Mouse (Mus musculus) gastrocnemius, adult 8-10 months (tissue): ENCODE results near the gene Fam131a. TPM values are rescaled to one million over a fixed set of nuclear protein-coding genes. Genes with fewer than 3 reads are reported as not detected.

Experiments
- DNase-seq, 2 experiments: peaks; one replicate each; pipeline ENCODE4 v3.0.0; 2022; ENCODE audit warnings: low spot score in 2 of 2
- total RNA-seq, 4 experiments: library from RNA; stranded (reverse); gene quantifications; 2 replicates each; pipeline ENCODE4 v1.2.4; 2022

Fam131a gene
- total RNA-seq, 4 experiments from 2014 or later = 48.8 to 74.6 (median 59.1) TPM

- peak; percentile 70 to 72 for DNase-seq
Observed at GRCm38 (mm10) chr16:20695622-20696323, 2.7 kb downstream of the Fam131a start.

DNA sequence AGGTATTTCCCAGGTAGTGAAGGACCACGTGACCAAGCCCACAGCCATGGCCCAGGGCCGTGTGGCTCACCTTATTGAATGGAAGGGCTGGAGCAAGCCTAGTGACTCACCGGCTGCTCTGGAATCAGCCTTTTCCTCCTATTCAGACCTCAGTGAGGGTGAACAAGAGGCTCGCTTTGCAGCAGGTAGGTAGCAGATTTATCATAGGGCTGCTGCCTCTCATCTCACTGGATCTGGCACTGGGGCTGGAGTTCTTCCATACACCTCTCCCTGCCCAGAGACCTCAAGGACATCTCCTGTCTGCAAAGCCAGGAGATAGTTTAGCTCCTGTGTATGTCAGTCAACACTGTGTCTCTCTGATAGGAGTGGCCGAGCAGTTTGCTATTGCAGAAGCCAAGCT, 6.2 kb downstream of the Fam131a start:
- no peak for DNase-seq

- DNase-seq = no peak
Observed at GRCm38 (mm10) chr16:20700036-20700435, 7.0 kb downstream of the Fam131a start.

- no peak for DNase-seq
Observed at GRCm38 (mm10) chr16:20701316-20701715, 8.3 kb downstream of the Fam131a start.

DNA sequence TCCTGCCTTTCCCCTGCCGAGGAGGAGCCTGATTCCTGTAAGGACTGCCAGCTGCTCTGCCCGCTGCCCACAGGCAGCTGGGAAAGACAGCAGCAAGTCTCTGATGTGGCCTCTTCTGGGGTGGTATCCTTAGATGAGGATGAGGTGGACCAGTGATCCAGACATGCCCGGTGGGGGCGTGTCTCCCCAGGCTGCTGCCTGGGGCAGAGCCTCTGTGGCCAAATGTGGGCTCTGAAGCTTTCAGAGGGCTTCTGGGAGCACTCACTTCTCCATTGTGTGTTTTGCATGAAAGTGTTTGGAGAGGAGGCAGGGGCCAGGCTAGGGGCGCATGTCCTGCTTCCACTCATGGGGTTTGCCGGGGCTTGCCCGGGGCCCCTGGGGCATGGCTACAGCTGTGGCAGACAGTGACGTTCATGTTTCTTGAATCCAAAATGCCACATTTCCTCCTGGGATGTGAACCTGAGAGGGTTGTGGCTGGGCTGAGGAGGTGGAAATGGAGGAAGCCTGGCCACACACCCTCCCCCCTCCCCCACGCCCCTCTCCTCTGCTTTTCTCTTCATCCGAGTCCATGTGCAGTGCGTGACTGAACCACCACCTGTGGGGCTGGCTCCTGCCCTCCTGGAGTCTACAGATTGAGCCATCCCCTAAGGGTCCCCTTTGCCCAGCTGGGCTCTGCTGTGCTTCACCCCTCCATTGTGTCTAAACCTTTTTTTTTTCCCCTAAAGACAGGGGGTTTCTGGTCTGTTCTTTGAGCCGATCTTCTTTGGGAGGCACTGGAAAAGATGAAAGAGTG, 8.9 kb downstream of the Fam131a start:
- no peak for DNase-seq

DNA sequence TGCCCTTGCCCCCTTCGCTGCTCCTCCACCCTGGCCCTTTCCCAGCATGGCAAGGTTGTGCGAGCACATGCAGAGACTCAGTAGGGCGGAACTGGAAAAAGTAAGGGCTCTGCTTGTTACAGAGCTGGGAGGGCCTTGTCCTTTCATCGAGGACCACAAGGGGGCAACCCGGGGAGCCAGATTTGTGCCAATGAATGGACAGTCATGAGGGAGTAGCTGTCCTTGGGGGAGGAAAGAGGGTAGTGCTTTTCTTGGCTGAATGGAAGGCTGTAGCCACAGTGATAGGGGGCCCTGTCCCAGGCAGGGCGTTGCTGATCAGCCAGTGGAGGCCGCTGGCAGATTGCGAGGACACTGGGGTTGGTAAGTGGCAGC, 9.5 kb downstream of the Fam131a start:
- no peak for DNase-seq

DNA sequence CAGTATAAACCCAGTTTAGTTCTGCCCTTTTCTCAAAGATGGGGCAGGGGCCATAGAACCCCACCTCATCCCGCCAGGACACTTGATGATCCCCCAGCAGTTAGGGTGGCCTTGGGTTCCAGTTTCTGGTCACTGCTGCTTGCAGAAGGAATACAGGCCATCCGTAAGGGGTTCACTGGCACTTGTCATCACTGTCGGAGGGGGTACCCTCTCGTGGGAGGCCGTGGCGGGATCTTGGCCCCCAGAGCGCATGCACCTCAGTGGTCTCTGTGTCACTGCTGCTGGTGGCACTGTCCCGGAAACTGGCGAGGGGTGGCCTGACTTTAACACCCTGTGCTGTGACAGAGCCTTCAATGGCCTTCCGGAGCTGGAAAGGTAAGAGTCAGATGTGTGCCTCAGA, 10.0 kb downstream of the Fam131a start:
- DNase-seq = no peak

GRCm38 (mm10) chr16:20703699-20704400, 10.8 kb downstream of the Fam131a start:
- no peak for DNase-seq

DNA sequence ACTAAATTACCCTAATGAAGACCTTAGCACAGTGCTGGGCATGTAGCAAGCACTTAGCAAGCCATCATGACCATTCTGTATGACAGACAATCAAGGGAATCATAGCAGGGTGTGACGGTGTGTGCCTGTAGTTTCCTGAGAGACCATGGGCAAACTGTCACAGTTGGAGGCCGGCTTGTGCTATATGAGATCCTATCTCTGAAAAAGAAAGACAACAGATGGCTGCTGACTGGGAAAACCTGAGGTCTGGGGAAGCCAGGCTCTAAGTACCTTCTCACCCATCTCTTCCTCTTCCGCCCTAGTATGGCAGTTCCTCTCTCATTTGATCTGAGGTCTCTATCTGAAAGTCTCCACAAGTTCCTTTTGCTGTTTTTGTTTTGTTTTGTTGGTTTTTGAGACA, 12.7 kb downstream of the Fam131a start:
- no peak for DNase-seq

GRCm38 (mm10) chr16:20706407-20707055, 13.5 kb downstream of the Fam131a start:
- DNase-seq = no peak

- no peak for DNase-seq
Observed at GRCm38 (mm10) chr16:20708220-20708938, 15.3 kb downstream of the Fam131a start.

DNA sequence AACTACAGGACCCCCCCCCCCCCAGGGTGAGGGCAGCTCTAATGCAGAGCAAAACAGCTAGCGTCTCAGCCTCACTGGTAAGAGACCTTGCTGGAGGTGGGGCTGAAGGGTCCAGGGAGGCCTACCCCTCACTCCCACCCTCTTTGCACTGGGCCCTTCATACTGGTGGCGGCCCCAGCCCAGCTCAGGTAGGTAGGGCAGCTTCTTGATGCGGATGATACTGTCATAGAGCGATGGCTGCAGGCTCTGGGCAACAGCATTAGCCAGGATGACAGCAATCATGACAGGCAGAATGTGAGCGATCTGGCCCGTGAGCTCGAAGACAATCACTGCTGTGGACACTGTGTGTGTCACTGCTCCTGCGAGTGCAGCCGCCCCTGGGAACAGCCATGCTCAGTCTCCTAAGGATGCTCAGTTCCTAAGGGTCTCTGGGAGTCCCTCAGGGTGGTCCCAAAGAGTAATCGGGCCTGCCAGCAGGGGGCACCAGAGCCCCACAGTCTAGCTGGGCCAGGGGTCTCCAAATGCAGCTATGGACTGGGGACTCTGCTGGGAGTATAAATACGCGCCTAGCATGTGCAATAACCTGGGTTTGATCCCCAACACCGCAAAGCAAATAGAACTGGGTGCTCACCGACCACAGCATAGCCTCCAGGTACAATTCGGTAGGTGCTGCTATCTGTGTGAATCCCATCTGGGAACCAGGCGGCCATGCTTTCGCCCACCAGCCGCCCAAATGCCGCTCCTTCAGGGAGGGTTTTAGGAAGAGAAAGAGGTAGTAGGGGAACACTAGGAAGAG, 16.1 kb downstream of the Fam131a start:
- no peak for DNase-seq

DNA sequence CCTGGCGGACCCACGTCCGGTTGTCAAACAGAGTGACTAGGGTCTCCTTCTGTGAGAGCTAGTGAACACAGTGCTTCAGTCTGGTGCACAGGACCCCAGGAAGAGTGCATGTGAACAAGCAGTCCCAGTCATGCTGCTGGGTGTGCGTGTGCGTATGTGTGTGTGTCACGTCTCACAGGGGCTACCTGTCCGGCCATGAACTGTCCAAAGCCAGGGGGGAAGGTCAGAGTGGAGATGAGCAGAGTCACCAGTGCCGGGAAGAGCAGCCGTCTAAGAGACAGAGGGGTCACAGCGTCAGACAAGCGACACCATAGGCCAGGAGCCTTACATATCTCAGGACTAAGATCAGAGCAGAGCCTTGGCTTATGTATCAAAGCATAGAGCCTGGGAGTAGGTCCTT, 17.3 kb downstream of the Fam131a start:
- no peak for DNase-seq

GRCm38 (mm10) chr16:20710810-20711209, 17.8 kb downstream of the Fam131a start:
- no peak for DNase-seq

DNA sequence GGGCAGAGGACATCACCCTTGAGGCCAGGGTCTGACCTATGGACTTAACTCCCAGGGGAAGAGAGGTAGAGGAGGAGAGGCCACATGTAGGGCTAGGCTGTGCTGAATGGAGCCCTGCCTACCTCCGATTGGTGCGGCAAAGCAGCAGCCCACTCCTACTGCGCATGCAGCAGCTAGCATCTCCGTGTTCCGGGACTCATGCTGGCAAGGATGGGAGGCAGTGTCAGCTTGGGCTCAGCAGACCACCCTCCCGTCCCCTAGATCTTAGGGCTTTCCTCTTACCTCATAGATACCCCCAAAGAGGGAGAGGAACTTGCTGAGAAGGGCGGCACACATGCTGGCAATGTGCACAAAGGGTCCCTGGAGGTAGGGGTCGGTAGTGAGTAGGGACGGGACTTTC, 19.1 kb downstream of the Fam131a start:
- no peak for DNase-seq

GRCm38 (mm10) chr16:20712889-20713288, 19.8 kb downstream of the Fam131a start:
- DNase-seq = no peak

- no peak for DNase-seq
Observed at GRCm38 (mm10) chr16:20714307-20715080, 21.5 kb downstream of the Fam131a start.

- DNase-seq = no peak
Observed at GRCm38 (mm10) chr16:20715161-20715560, 22.1 kb downstream of the Fam131a start.

- no peak for DNase-seq
Observed at GRCm38 (mm10) chr16:20715566-20715965, 22.5 kb downstream of the Fam131a start.
